Mouse (Mus musculus): ENCODE results near the gene Kctd10. TPM values are rescaled to one million over a fixed set of nuclear protein-coding genes. Genes with fewer than 3 reads are reported as not detected.

Kctd10 gene
- total RNA-seq, 1 experiment, result 94.6 TPM

DNA sequence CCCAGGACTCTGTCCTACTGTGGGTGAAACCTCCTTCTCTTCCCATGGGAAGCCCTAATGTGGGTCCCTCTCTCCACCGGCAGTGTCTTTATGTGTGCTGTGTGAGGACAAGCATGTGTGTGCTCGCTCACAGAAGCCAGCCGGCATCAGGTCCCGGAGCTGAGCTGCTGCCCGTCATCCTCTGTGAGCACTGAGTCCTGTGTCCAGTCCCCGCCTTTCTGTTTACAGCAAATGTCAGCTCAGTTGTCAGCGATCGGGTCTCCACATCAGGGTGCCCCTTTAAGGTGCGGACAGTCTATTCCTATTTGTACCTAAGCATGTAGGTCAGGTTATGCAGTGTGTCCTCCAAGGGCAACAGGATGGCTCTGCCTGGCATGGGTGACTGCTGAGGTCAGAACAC, 6.7 kb downstream of the Kctd10 start:
- H3K9ac ChIP-seq (ENCODE audit: insufficient read depth, low read depth, low read length, poor library complexity, severe bottlenecking), result no peak overlapping the region
- H3K36me3 ChIP-seq (ENCODE audit: control insufficient read depth, insufficient read depth, low read length, poor library complexity, severe bottlenecking), result peaks cover 30% of the 10 kb centered on the region
- peaks cover 2 to 36% of the 10 kb centered on the region in 2 experiments; a peak in 2 of 4 replicates for H3K4me1 ChIP-seq (ENCODE audit: control insufficient read depth in 2 of 2, insufficient read depth in 2 of 2, low read length in 2 of 2, poor library complexity in 1 of 2)
- H3K27ac ChIP-seq (ENCODE audit: insufficient read depth, low read depth, low read length, poor library complexity, severe bottlenecking), result no peak overlapping the region
- no peak for DNase-seq (ENCODE audit: low read depth, low spot score)
- in situ Hi-C loops (cut with MboI; ENCODE audit: low sequenced_read_pairs in 2 of 2, unreplicated experiment in 2 of 2), result no loop called here
- TF ChIP-seq ZNF384 (IDR thresholded peaks at IDR 0.05; ENCODE audit: low read depth, low read length), result no peak
- TF ChIP-seq MAFK (IDR thresholded peaks at IDR 0.05; ENCODE audit: insufficient read depth, low read depth, low read length), result no peak
- no peak for TF ChIP-seq CHD2 (IDR thresholded peaks at IDR 0.05; ENCODE audit: low read depth, low read length)
- no peak for TF ChIP-seq HCFC1 (IDR thresholded peaks at IDR 0.05; ENCODE audit: borderline replicate concordance, insufficient read depth, low read length)
- TF ChIP-seq ZC3H11A (IDR thresholded peaks at IDR 0.05; ENCODE audit: borderline replicate concordance, low read depth, low read length), result no peak
- no peak overlapping the region for H3K4me3 ChIP-seq (ENCODE audit: insufficient read depth in 1 of 2, low read depth in 1 of 2, low read length in 2 of 2, poor library complexity in 1 of 2, severe bottlenecking in 1 of 2)
- no peaks in the 10 kb centered on the region for H3K9me3 ChIP-seq (ENCODE audit: control insufficient read depth, insufficient read depth, low read depth, low read length)

DNA sequence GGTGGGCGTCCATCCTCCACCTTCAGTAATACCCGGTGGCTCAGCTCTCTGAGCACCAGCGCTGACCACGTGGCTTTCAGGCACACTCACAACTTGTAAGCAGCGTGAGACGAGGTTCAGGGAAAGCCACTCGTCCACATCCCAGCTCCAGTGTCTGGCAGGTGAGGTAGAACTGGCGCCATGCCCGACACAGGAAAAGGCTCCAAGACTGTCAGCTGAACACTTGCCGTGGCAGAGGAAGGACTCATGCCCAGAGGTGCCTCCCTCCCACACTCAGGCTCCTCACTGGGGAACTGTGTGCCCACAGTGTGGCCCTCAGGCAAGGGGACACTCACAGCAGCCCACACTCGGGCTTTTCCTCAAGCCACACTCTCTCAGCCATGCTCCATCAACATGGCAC, 7.1 kb downstream of the Kctd10 start:
- DNase-seq (ENCODE audit: low read depth, low spot score), result no peak
- no peak for TF ChIP-seq HCFC1 (IDR thresholded peaks at IDR 0.05; ENCODE audit: borderline replicate concordance, insufficient read depth, low read length)
- TF ChIP-seq ZC3H11A (IDR thresholded peaks at IDR 0.05; ENCODE audit: borderline replicate concordance, low read depth, low read length), result no peak
- TF ChIP-seq CHD2 (IDR thresholded peaks at IDR 0.05; ENCODE audit: low read depth, low read length), result no peak
- no peak for TF ChIP-seq MAFK (IDR thresholded peaks at IDR 0.05; ENCODE audit: insufficient read depth, low read depth, low read length)
- TF ChIP-seq ZNF384 (IDR thresholded peaks at IDR 0.05; ENCODE audit: low read depth, low read length), result no peak
- Histone ChIP-seq H3K9me3 (ENCODE audit: control insufficient read depth, insufficient read depth, low read depth, low read length) (no peaks in the 10 kb centered on the region), H3K27ac (ENCODE audit: insufficient read depth, low read depth, low read length, poor library complexity, severe bottlenecking) (no peak overlapping the region), H3K4me1 (ENCODE audit: control insufficient read depth in 2 of 2, insufficient read depth in 2 of 2, low read length in 2 of 2, poor library complexity in 1 of 2) (peaks cover 2 to 36% of the 10 kb centered on the region in 2 experiments; a peak in 2 of 4 replicates), H3K9ac (ENCODE audit: insufficient read depth, low read depth, low read length, poor library complexity, severe bottlenecking) (no peak overlapping the region), H3K4me3 (ENCODE audit: insufficient read depth in 1 of 2, low read depth in 1 of 2, low read length in 2 of 2, poor library complexity in 1 of 2, severe bottlenecking in 1 of 2) (no peak overlapping the region), H3K36me3 (ENCODE audit: control insufficient read depth, insufficient read depth, low read length, poor library complexity, severe bottlenecking) (peaks cover 34% of the 10 kb centered on the region)
- in situ Hi-C loops (cut with MboI; ENCODE audit: low sequenced_read_pairs in 2 of 2, unreplicated experiment in 2 of 2), result no loop called here

DNA sequence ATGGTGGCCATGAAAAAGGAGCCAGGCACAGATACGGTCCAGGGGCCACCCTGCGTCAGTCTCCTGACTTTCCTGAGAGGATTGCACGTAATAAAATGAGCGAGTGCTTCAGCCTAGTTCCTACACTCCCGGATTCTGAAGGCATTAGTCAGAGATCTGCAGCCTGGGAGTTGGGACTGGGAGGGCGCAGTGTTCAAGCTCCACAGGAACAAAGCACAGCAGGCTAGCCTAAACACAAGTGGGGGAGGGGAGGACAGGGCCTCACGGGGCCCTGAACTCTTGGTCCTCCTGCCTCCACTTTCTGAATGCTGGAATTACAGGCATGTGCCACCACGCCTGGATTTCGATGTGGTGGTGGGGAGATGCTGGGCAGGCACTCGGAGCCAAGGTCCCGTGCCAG, 7.7 kb downstream of the Kctd10 start:
- no peak overlapping the region for H3K4me3 ChIP-seq (ENCODE audit: insufficient read depth in 1 of 2, low read depth in 1 of 2, low read length in 2 of 2, poor library complexity in 1 of 2, severe bottlenecking in 1 of 2)
- TF ChIP-seq MAFK (IDR thresholded peaks at IDR 0.05; ENCODE audit: insufficient read depth, low read depth, low read length), result no peak
- TF ChIP-seq ZNF384 (IDR thresholded peaks at IDR 0.05; ENCODE audit: low read depth, low read length), result no peak
- no peak for TF ChIP-seq HCFC1 (IDR thresholded peaks at IDR 0.05; ENCODE audit: borderline replicate concordance, insufficient read depth, low read length)
- in situ Hi-C loops (cut with MboI; ENCODE audit: low sequenced_read_pairs in 2 of 2, unreplicated experiment in 2 of 2), result no loop called here
- H3K9ac ChIP-seq (ENCODE audit: insufficient read depth, low read depth, low read length, poor library complexity, severe bottlenecking), result no peak overlapping the region
- peaks cover 40% of the 10 kb centered on the region for H3K36me3 ChIP-seq (ENCODE audit: control insufficient read depth, insufficient read depth, low read length, poor library complexity, severe bottlenecking)
- H3K4me1 ChIP-seq (ENCODE audit: control insufficient read depth in 2 of 2, insufficient read depth in 2 of 2, low read length in 2 of 2, poor library complexity in 1 of 2), result peaks cover 2 to 34% of the 10 kb centered on the region in 2 experiments; a peak in 2 of 4 replicates
- H3K9me3 ChIP-seq (ENCODE audit: control insufficient read depth, insufficient read depth, low read depth, low read length), result no peaks in the 10 kb centered on the region
- no peak for DNase-seq (ENCODE audit: low read depth, low spot score)
- H3K27ac ChIP-seq (ENCODE audit: insufficient read depth, low read depth, low read length, poor library complexity, severe bottlenecking), result no peak overlapping the region

DNA sequence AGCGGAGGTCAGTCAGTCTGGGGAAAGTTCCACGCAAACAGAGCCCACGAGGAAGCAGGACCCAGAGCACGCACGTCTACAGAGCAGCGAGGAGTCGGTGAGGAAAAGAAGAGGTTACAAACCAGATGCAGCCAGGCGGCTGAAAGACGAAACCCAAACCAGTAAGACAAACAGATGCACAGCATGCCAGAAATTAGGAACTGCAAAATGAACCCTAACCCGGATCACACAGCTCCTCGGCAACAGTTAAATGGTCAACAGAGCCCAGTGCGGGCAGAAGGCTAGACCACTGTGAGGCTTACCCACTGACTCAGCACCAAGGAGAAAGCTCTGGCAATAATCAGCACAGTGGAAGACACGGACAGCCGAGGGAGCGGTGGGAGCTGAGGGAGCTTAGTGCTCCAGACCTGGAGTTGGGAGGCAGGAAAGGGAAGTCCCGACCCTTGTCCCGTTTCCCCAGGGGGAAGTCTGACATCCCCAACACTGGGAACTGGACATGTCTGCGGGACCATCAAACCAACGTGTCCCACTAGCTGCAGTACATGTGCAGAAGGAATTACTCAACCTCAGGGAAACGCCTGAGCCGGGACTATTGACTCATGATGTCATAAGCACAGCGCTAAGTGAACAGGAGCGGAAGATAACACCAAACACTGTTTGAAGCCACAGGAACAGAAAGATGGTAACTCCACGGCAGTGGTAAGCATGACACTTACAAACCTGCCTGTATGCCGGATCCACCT, 8.4 kb downstream of the Kctd10 start:
- Histone ChIP-seq H3K36me3 (ENCODE audit: control insufficient read depth, insufficient read depth, low read length, poor library complexity, severe bottlenecking) (peaks cover 47% of the 10 kb centered on the region), H3K4me3 (ENCODE audit: insufficient read depth in 1 of 2, low read depth in 1 of 2, low read length in 2 of 2, poor library complexity in 1 of 2, severe bottlenecking in 1 of 2) (no peak overlapping the region), H3K9me3 (ENCODE audit: control insufficient read depth, insufficient read depth, low read depth, low read length) (no peaks in the 10 kb centered on the region), H3K9ac (ENCODE audit: insufficient read depth, low read depth, low read length, poor library complexity, severe bottlenecking) (no peak overlapping the region), H3K4me1 (ENCODE audit: control insufficient read depth in 2 of 2, insufficient read depth in 2 of 2, low read length in 2 of 2, poor library complexity in 1 of 2) (peaks cover 2 to 32% of the 10 kb centered on the region in 2 experiments; a peak in 2 of 4 replicates), H3K27ac (ENCODE audit: insufficient read depth, low read depth, low read length, poor library complexity, severe bottlenecking) (no peak overlapping the region)
- in situ Hi-C loops (cut with MboI; ENCODE audit: low sequenced_read_pairs in 2 of 2, unreplicated experiment in 2 of 2), result no loop called here
- TF ChIP-seq MAFK (IDR thresholded peaks at IDR 0.05; ENCODE audit: insufficient read depth, low read depth, low read length) (no peak), ZC3H11A (IDR thresholded peaks at IDR 0.05; ENCODE audit: borderline replicate concordance, low read depth, low read length) (no peak), ZNF384 (IDR thresholded peaks at IDR 0.05; ENCODE audit: low read depth, low read length) (no peak)
- no peak for DNase-seq (ENCODE audit: low read depth, low spot score)

All from ES-E14 (cell line).